9 mouse cellular contexts compared by ENCODE assay signal in the genomic region with DNA sequence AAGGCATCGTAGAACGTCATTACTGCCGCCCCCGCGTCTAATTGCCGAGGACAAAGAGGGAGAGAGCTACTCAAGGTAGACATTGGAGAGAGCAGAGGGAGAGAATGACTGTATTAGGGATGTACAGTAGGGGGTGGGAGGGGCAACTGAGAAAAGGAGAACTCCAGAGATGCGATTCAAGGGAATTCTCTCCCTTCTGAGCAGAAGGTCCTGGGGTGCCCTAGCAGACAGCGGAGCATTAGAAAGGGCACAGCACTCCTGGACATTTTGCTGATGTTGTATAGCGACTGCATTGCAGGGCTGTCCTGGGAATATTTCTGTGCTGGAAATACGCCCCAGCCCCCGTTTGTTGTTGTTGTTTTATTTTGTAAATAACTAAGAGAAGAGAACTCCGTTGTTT. TPM values are rescaled to one million over a fixed set of nuclear protein-coding genes. Genes with fewer than 3 reads are reported as not detected.
A peak's percentile ranks its signal among the peaks of the same experiment; 100 is the strongest.
DNase-seq lines count a peak whose midpoint lies in the region; ATAC-seq and TF ChIP-seq lines count a peak whose summit lies in the region.
"Had no signal": no experiment of that assay in that cellular context is flagged by ENCODE, and none has a peak within 500 bp of the region (broad histone marks: within the 10 kb centered on the region; RNA-seq: fewer than 3 reads in every experiment).

No protein-coding gene starts in this region.

- peak overlapping the region; percentile 94; the same call in 1 of the 2 replicates for H3K27ac ChIP-seq in kidney, embryonic 15.5 days
- H3K27ac ChIP-seq in embryonic facial prominence, embryonic 13.5 days = peak overlapping the region; percentile 90
- H3K27ac ChIP-seq in limb, embryonic 12.5 days = peak overlapping the region; percentile 86; the same call in 1 of the 2 replicates
- H3K27ac ChIP-seq in left cerebral cortex, adult 2 months = no peak overlapping the region

- H3K9ac ChIP-seq in kidney, embryonic 15.5 days = no peak overlapping the region
- no peak overlapping the region for H3K9ac ChIP-seq in embryonic facial prominence, embryonic 13.5 days
- no peak overlapping the region for H3K9ac ChIP-seq in limb, embryonic 12.5 days (replicated peaks)

- intact Hi-C loops in left cerebral cortex, adult 2 months (cut with DNase I) = loop anchor here (5.0 kb wide), 1 partner anchor 369 kb away; no protein-coding TSS in a partner anchor

- no peaks in the 10 kb centered on the region for H3K27me3 ChIP-seq in kidney, embryonic 15.5 days
- H3K27me3 ChIP-seq in embryonic facial prominence, embryonic 13.5 days = no peaks in the 10 kb centered on the region
- H3K27me3 ChIP-seq in limb, embryonic 12.5 days = no peaks in the 10 kb centered on the region
- H3K27me3 ChIP-seq: heart, embryonic 15.5 days had no signal

- 75% methylated on average over 12 of the region's 12 CpGs for WGBS in kidney, embryonic 15.5 days
- whole genome bisulfite sequencing in embryonic facial prominence, embryonic 13.5 days = 81% methylated on average over 12 of the region's 12 CpGs
- WGBS in limb, embryonic 12.5 days = 86% methylated on average over 12 of the region's 12 CpGs

- no peak overlapping the region for H3K4me2 ChIP-seq in kidney, embryonic 15.5 days
- H3K4me2 ChIP-seq in embryonic facial prominence, embryonic 13.5 days = no peak overlapping the region
- peak overlapping the region; percentile 49; the same call in 1 of the 2 replicates for H3K4me2 ChIP-seq in limb, embryonic 12.5 days

- no peak for ATAC-seq in kidney, embryonic 15.5 days (replicated peaks; ENCODE audit: low FRiP score)
- ATAC-seq in embryonic facial prominence, embryonic 13.5 days (ENCODE audit: insufficient number of reproducible peaks, insufficient read depth, low FRiP score, low TSS enrichment, low read depth) = no peak
- ATAC-seq in limb, embryonic 12.5 days (ENCODE audit: insufficient number of reproducible peaks, insufficient read depth, low FRiP score, low TSS enrichment, low read depth) = 0 out of 2 replicates have a peak, but pooled peaks have one; percentile 13
- no peak for ATAC-seq in frontal cortex, adult (ENCODE audit: low TSS enrichment)

- H3K4me1 ChIP-seq in kidney, embryonic 15.5 days = peaks cover 10% of the 10 kb centered on the region
- peaks cover 15% of the 10 kb centered on the region for H3K4me1 ChIP-seq in embryonic facial prominence, embryonic 13.5 days
- peaks cover 14% of the 10 kb centered on the region for H3K4me1 ChIP-seq in limb, embryonic 12.5 days (replicated peaks)

- no peaks in the 10 kb centered on the region for H3K9me3 ChIP-seq in kidney, embryonic 15.5 days (replicated peaks)
- H3K9me3 ChIP-seq in embryonic facial prominence, embryonic 13.5 days = no peaks in the 10 kb centered on the region
- no peaks in the 10 kb centered on the region for H3K9me3 ChIP-seq in limb, embryonic 12.5 days
- H3K9me3 ChIP-seq: heart, embryonic 15.5 days had no signal

- TF ChIP-seq CTCF in left cerebral cortex, adult 2 months (IDR thresholded peaks at IDR 0.05) = no peak

- H3K4me3 ChIP-seq in kidney, embryonic 15.5 days (replicated peaks) = no peak overlapping the region
- no peak overlapping the region for H3K4me3 ChIP-seq in embryonic facial prominence, embryonic 13.5 days
- no peak overlapping the region for H3K4me3 ChIP-seq in limb, embryonic 12.5 days (replicated peaks)
- H3K4me3 ChIP-seq in left cerebral cortex, adult 2 months = no peak overlapping the region

- no peaks in the 10 kb centered on the region for H3K36me3 ChIP-seq in kidney, embryonic 15.5 days
- H3K36me3 ChIP-seq in embryonic facial prominence, embryonic 13.5 days = no peaks in the 10 kb centered on the region
- no peaks in the 10 kb centered on the region for H3K36me3 ChIP-seq in limb, embryonic 12.5 days
- H3K36me3 ChIP-seq: heart, embryonic 15.5 days had no signal

- DNase-seq in cerebellum, adult 9-11 months = peak; percentile 52
- no peak for DNase-seq in cerebellum, adult 9-10 months
- DNase-seq in kidney, adult 18-20 months = no peak
- no peak for DNase-seq in left cerebral cortex, adult 2 months (ENCODE audit: extremely low spot score in 1 of 2, low spot score in 2 of 2)

RNA-seq across cellular contexts. Expression of a gene that starts 45.2 kb away (rescaled TPM):
- polyA plus RNA-seq in kidney, embryonic 15.5 days (2015; fragmentation: Nextera tagmentation; extraction: Ambion mirVana) = 8.1 and 8.7 TPM in 2 replicates
- 6.6 and 7.8 TPM in 2 replicates for polyA plus RNA-seq in embryonic facial prominence, embryonic 13.5 days (2015; fragmentation: Nextera tagmentation; extraction: Ambion mirVana)
- 6.5 and 7.8 TPM in 2 replicates for polyA plus RNA-seq in limb, embryonic 12.5 days (2016; fragmentation: Nextera tagmentation; extraction: Ambion mirVana)
- 10 to 100 TPM; 23.5 to 26.7 TPM for total RNA-seq in left cerebral cortex, adult 2 months (2021)
